Mouse (Mus musculus): Measurements from ENCODE around the gene Hspb1. TPM values are rescaled to one million over a fixed set of nuclear protein-coding genes. Genes with fewer than 3 reads are reported as not detected.

Gene Hspb1
- polyA plus RNA-seq, 1 experiment from 2014 or later, result 10.7 TPM

DNA sequence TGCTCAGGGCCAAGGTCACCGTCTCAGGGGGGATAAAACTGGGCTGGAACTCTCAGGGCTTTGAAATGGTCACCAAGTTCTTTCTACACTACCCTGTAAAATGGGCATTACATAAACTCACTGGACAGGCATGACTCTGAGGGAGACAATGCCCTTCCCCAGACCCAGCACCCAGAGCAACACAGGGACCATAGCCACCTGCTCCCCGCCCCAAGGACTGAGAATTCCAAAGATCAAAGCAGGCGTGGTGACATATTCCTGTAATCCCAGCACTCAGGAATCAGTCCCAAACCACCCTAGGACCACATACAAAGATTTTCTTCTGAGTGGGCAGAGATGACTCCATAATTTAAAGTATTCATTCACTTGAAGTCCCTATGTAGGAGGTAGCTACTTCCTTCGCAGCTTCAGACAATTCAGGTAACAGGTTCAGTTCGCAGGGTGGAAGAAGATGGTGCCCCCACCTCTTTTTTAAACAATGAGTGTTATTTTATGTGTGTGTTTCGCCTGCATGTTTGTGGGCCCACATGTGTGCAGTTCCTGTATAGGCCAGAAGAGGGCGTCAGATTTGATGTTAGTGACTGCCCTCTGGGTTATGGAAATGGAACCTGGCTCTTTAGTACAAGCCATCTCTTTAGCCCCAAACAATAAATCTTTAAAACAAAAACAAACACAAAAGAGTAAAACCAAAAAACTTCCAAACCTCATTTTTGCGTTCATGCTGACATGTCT lies 29.8 kb downstream of the Hspb1 start:
- H3K36me3 ChIP-seq (replicated peaks), result peaks cover 85% of the 10 kb centered on the region
- no peak overlapping the region for H3K4me3 ChIP-seq (replicated peaks)
- no peaks in the 10 kb centered on the region for H3K27me3 ChIP-seq
- no peak for ATAC-seq (ENCODE audit: low FRiP score)
- H3K4me2 ChIP-seq, result no peak overlapping the region
- no peak overlapping the region for H3K27ac ChIP-seq
- no peaks in the 10 kb centered on the region for H3K9me3 ChIP-seq
- no peak overlapping the region for H3K9ac ChIP-seq
- no peaks in the 10 kb centered on the region for H3K4me1 ChIP-seq
- 92% methylated on average over 8 of the region's 8 CpGs for WGBS

- Histone ChIP-seq H3K9ac (no peak overlapping the region), H3K4me1 (no peaks in the 10 kb centered on the region), H3K27ac (no peak overlapping the region), H3K9me3 (no peaks in the 10 kb centered on the region), H3K27me3 (no peaks in the 10 kb centered on the region), H3K36me3 (replicated peaks) (peaks cover 90% of the 10 kb centered on the region), H3K4me2 (no peak overlapping the region), H3K4me3 (replicated peaks) (no peak overlapping the region)
- 95% methylated on average over 5 of the region's 5 CpGs for WGBS
- ATAC-seq (ENCODE audit: low FRiP score), result no peak
These were observed 30.3 kb downstream of the Hspb1 start for GRCm38 (mm10) chr5:135918059-135918437.

- no peaks in the 10 kb centered on the region for H3K9me3 ChIP-seq
- no peak for ATAC-seq (ENCODE audit: low FRiP score)
- H3K4me1 ChIP-seq, result no peaks in the 10 kb centered on the region
- H3K36me3 ChIP-seq (replicated peaks), result peaks cover 91% of the 10 kb centered on the region
- WGBS, result 94% methylated on average over 5 of the region's 5 CpGs
- H3K27ac ChIP-seq, result no peak overlapping the region
- H3K9ac ChIP-seq, result no peak overlapping the region
- H3K27me3 ChIP-seq, result no peaks in the 10 kb centered on the region
- H3K4me3 ChIP-seq (replicated peaks), result no peak overlapping the region
- no peak overlapping the region for H3K4me2 ChIP-seq
These were observed 30.9 kb downstream of the Hspb1 start for GRCm38 (mm10) chr5:135918593-135918992.

- Histone ChIP-seq H3K4me3 (replicated peaks) (no peak overlapping the region), H3K36me3 (replicated peaks) (peaks cover 94% of the 10 kb centered on the region), H3K9me3 (no peaks in the 10 kb centered on the region), H3K4me1 (0 out of 2 replicates have a peak, but pooled peaks cover 1% of the 10 kb centered on the region), H3K27ac (no peak overlapping the region), H3K9ac (no peak overlapping the region), H3K4me2 (no peak overlapping the region), H3K27me3 (no peaks in the 10 kb centered on the region)
- WGBS, result 92% methylated on average over 3 of the region's 3 CpGs
- no peak for ATAC-seq (ENCODE audit: low FRiP score)
These were observed 32.2 kb downstream of the Hspb1 start for GRCm38 (mm10) chr5:135919902-135920301.

DNA sequence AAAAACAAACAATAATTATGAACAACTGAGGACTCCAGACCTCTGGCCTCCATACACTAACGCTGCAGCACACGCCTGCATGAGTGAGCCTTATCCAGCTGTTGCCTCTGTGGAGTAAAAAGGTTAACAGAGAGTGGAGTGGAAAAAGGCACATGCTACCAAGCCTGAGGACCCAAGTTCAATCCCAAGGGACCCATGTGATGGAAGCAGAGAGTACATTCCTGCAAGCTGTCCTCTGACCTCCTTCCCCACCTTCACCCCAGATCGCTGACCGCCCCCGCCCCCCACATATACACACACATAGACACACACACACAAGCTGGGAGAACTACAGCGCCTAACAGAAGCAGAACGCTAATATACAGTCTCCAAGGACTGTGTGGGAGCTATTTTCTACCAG lies 36.2 kb downstream of the Hspb1 start:
- Histone ChIP-seq H3K4me3 (replicated peaks) (no peak overlapping the region), H3K9me3 (no peaks in the 10 kb centered on the region), H3K9ac (no peak overlapping the region), H3K27me3 (no peaks in the 10 kb centered on the region), H3K4me2 (no peak overlapping the region), H3K4me1 (0 out of 2 replicates have a peak, but pooled peaks cover 11% of the 10 kb centered on the region), H3K36me3 (replicated peaks) (peaks cover 93% of the 10 kb centered on the region), H3K27ac (no peak overlapping the region)
- 96% methylated on average over 7 of the region's 7 CpGs for WGBS
- ATAC-seq (ENCODE audit: low FRiP score), result no peak

DNA sequence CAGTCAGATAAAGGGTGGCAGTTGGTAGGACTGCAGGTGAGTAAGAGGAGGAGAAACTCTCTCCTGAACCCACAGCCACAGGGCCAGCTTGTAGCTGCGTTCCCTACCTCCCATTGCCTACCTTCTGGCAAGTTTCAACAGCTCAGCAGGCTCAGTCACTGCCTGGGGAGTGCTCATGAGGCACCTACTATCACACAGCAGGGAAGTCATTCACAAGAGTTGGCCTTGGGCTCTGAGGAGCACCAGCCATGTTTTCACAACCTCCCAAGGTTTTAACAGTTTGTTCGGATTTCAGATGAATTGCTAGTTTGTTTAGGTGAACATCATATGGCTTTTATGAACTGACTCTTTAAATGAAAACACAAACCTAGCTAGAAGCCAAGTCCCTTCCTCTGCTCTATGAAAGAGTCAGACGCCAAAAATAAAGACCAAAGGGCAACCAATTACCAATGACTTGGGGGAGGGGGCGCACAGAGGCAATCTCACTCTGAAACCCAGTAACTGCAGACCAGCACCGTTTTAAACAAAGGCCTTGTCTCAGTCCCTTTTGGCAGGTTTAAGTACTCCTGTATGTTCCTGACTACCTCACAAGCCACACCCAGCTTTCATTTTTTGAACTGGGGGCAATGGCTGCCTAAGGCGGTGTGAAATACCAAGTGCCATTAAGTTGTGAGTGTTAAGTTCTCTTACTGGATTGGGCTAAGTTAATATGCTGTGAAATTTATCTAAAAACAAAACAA lies 42.1 kb downstream of the Hspb1 start:
- H3K36me3 ChIP-seq (replicated peaks), result peaks cover 70% of the 10 kb centered on the region
- peaks cover 41% of the 10 kb centered on the region for H3K4me1 ChIP-seq
- WGBS, result 77% methylated on average over 6 of the region's 6 CpGs

GRCm38 (mm10) chr5:135931526-135931925 lies 43.8 kb downstream of the Hspb1 start:
- ATAC-seq (ENCODE audit: low FRiP score), result no peak

More for the DNA sequence above, 42.1 kb downstream of the Hspb1 start:
- no peak overlapping the region for H3K27ac ChIP-seq
- H3K9me3 ChIP-seq, result no peaks in the 10 kb centered on the region
- H3K9ac ChIP-seq, result no peak overlapping the region
- no peak overlapping the region for H3K4me3 ChIP-seq (replicated peaks)
- no peak for ATAC-seq (ENCODE audit: low FRiP score)
- H3K4me2 ChIP-seq, result no peak overlapping the region
- no peaks in the 10 kb centered on the region for H3K27me3 ChIP-seq

DNA sequence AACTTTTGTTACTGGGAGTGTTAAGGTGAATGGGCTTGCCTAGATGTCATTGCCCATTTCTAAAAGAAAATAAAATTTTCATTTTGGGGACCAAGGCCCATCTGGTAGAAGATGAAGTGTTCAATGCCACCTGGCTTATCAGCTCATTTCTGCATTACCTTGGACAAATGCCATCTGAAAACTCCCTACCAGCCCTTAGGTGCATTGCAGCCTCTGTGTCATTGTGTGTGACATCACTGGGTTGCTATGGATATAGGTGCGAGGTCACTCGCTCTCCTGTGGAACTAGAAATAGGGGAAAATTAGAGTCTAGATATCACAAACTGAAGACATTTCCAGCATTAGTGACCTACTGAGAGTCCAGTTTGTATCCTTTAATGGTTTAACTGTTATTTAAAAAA lies 44.6 kb downstream of the Hspb1 start:
- no peaks in the 10 kb centered on the region for H3K27me3 ChIP-seq
- 82% methylated on average over 2 of the region's 2 CpGs for WGBS

More at GRCm38 (mm10) chr5:135931526-135931925, 43.8 kb downstream of the Hspb1 start:
- Histone ChIP-seq H3K4me2 (peak overlapping the region; percentile 65), H3K27me3 (no peaks in the 10 kb centered on the region), H3K36me3 (replicated peaks) (peaks cover 56% of the 10 kb centered on the region), H3K4me3 (replicated peaks) (no peak overlapping the region), H3K9ac (no peak overlapping the region), H3K4me1 (peaks cover 38% of the 10 kb centered on the region), H3K27ac (no peak overlapping the region), H3K9me3 (no peaks in the 10 kb centered on the region)
- 94% methylated on average over 9 of the region's 9 CpGs for WGBS

GRCm38 (mm10) chr5:135933222-135933899 lies 45.6 kb downstream of the Hspb1 start:
- 14% methylated on average over 12 of the region's 12 CpGs for WGBS
- Histone ChIP-seq H3K9me3 (no peaks in the 10 kb centered on the region), H3K9ac (peak overlapping the region; percentile 97), H3K27ac (peak overlapping the region; percentile 98), H3K4me2 (peak overlapping the region; percentile 65), H3K4me3 (replicated peaks) (peak overlapping the region; percentile 92), H3K4me1 (peaks cover 38% of the 10 kb centered on the region), H3K36me3 (replicated peaks) (peaks cover 39% of the 10 kb centered on the region), H3K27me3 (no peaks in the 10 kb centered on the region)
- no peak for ATAC-seq (ENCODE audit: low FRiP score)

More for the DNA sequence above, 44.6 kb downstream of the Hspb1 start:
- H3K4me3 ChIP-seq (replicated peaks), result peak overlapping the region; percentile 92
- H3K27ac ChIP-seq, result no peak overlapping the region
- H3K9me3 ChIP-seq, result no peaks in the 10 kb centered on the region
- H3K36me3 ChIP-seq (replicated peaks), result peaks cover 47% of the 10 kb centered on the region
- H3K9ac ChIP-seq, result no peak overlapping the region
- H3K4me1 ChIP-seq, result peaks cover 38% of the 10 kb centered on the region
- H3K4me2 ChIP-seq, result peak overlapping the region; percentile 65
- ATAC-seq (ENCODE audit: low FRiP score), result no peak

DNA sequence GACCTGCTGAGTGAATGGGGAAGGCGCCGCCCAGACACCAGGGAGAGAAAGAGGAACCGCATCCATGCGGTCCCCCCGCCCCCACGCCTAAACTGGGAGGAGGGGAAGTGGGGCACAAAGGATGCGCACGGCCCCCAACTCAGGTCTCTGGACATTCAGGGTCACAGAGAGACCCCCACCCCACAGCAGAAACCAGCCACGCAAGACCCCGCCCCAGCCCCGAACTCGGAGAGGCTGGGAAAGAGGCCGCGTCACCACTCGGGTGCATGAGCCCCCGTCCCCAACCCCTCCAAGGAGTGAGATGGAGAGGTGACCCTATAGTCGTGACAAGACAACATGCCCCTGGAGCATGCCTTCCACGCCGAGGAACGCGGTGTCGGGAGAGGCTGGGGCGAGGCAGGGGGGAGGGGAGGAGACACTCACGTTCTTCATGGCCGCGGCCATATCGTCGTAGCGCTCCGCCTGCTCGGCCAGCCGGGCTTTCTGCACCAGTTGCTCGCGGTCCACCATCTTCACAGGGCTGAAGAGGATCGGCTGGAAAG lies 46.3 kb downstream of the Hspb1 start:
- WGBS, result 0% methylated on average over 31 of the region's 35 CpGs
- ATAC-seq (ENCODE audit: low FRiP score), result peak; percentile 76
- H3K4me3 ChIP-seq (replicated peaks), result peak overlapping the region; percentile 92
- H3K4me2 ChIP-seq, result peak overlapping the region; percentile 65
- peak overlapping the region; percentile 97 for H3K9ac ChIP-seq
- H3K4me1 ChIP-seq, result peaks cover 38% of the 10 kb centered on the region
- peaks cover 34% of the 10 kb centered on the region for H3K36me3 ChIP-seq (replicated peaks)
- H3K27me3 ChIP-seq, result no peaks in the 10 kb centered on the region
- peak overlapping the region; percentile 98 for H3K27ac ChIP-seq
- H3K9me3 ChIP-seq, result no peaks in the 10 kb centered on the region

- peaks cover 36% of the 10 kb centered on the region for H3K4me1 ChIP-seq
- H3K9ac ChIP-seq, result peak within 1 kb of the TSS; percentile 97
- ATAC-seq (ENCODE audit: low FRiP score), result peak; percentile 97
- no peaks in the 10 kb centered on the region for H3K27me3 ChIP-seq
- H3K27ac ChIP-seq, result peak within 1 kb of the TSS; percentile 98
- no peaks in the 10 kb centered on the region for H3K9me3 ChIP-seq
- H3K4me3 ChIP-seq (replicated peaks), result peak within 1 kb of the TSS; percentile 92
- H3K4me2 ChIP-seq, result peak within 1 kb of the TSS; percentile 65
- under 1% methylated on average over 43 of the region's 48 CpGs for WGBS
- peaks cover 28% of the 10 kb centered on the region for H3K36me3 ChIP-seq (replicated peaks)
These were observed 46.9 kb downstream of the Hspb1 start, which contains the start of gene Ywhag for GRCm38 (mm10) chr5:135934481-135935175. Ywhag (minus strand) TSS chr5:135934616.
